21 mouse cellular contexts compared by ENCODE assay signal in the genomic region with DNA sequence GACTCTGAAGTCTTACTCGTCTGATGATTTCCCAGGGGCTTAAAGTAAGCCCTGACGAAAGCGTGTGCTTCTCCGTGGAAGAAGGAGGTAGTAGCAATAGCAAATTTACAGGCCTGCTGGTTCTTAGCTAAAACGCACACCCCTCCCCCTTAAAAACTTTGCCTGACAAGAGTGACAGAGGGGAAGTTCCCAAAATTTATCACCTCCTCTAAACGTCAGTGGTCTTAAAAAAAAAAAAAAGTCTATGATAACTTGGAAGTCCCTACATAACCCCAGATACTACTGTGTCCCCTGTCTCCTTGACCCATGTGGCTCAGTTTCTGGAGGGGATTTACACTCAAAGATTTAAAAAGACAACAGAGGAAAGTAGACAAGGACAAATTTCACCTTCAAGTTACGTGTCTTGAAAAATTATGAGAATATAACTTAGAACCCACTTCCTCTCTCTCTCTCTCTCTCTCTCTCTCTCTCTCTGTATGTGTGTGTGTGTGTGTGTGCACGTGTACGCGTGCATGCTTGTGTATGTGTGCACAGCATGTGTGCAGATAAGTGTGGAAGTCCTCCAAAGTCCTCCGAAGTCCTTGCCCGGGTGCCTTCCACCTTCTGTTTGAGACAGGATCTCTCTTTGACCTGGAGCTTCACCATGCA.
DNase-seq lines count a peak whose midpoint lies in the region; ATAC-seq lines count a peak whose summit lies in the region.
"Had no signal": no experiment of that assay in that cellular context is flagged by ENCODE, and none has a peak within 500 bp of the region (broad histone marks: within the 10 kb centered on the region; RNA-seq: fewer than 3 reads in every experiment).

No protein-coding gene starts in this region.

- ATAC-seq in CD4-positive, CD25-positive, alpha-beta regulatory T cell, adult 4 months = peak; percentile 47
- peak; percentile 81 for ATAC-seq in common myeloid progenitor, adult 5-6 weeks (replicated peaks; ENCODE audit: low read depth, poor library complexity, severe bottlenecking)
- peak; percentile 55 for ATAC-seq in megakaryocyte progenitor cell, adult 5-6 weeks (replicated peaks; ENCODE audit: poor library complexity)
- ATAC-seq in midbrain, embryonic 13.5 days = no peak
- ATAC-seq: forebrain, embryonic 13.5 days; forebrain, postnatal 0 days; inflammation-experienced regulatory T-cells, adult 6 months; intestine, postnatal 0 days had no signal

- no peaks in the 10 kb centered on the region for H3K36me3 ChIP-seq in midbrain, embryonic 13.5 days
- H3K36me3 ChIP-seq: embryonic facial prominence, embryonic 10.5 days; heart, embryonic 13.5 days; hindbrain, embryonic 15.5 days had no signal

- no peaks in the 10 kb centered on the region for H3K9me3 ChIP-seq in midbrain, embryonic 13.5 days
- H3K9me3 ChIP-seq: embryonic facial prominence, embryonic 10.5 days; forebrain, embryonic 13.5 days; heart, embryonic 13.5 days; hindbrain, embryonic 15.5 days had no signal

- H3K4me3 ChIP-seq in midbrain, embryonic 13.5 days (replicated peaks) = no peak overlapping the region
- H3K4me3 ChIP-seq: embryonic facial prominence, embryonic 10.5 days; forebrain, embryonic 13.5 days; heart, embryonic 13.5 days; hindbrain, embryonic 15.5 days had no signal

- H3K27ac ChIP-seq in midbrain, embryonic 13.5 days = no peak overlapping the region
- H3K27ac ChIP-seq: embryonic facial prominence, embryonic 10.5 days; forebrain, embryonic 13.5 days; heart, embryonic 13.5 days; hindbrain, embryonic 15.5 days had no signal

- H3K27me3 ChIP-seq in midbrain, embryonic 13.5 days = no peaks in the 10 kb centered on the region
- H3K27me3 ChIP-seq: forebrain, embryonic 13.5 days; heart, embryonic 13.5 days; hindbrain, embryonic 15.5 days had no signal

- H3K4me1 ChIP-seq in midbrain, embryonic 13.5 days (replicated peaks) = peaks cover 12% of the 10 kb centered on the region
- H3K4me1 ChIP-seq: hindbrain, embryonic 15.5 days had no signal

- DNase-seq in CD4-positive, CD25-positive, alpha-beta regulatory T cell, adult 2 months (ENCODE audit: low read depth, low spot score) = peak; percentile 29
- no peak for DNase-seq in layer of hippocampus, adult 8-10 months (ENCODE audit: low spot score in 2 of 2)
- DNase-seq in kidney, adult 8-10 months = no peak
- DNase-seq: adrenal gland, adult 2 months; adrenal gland, postnatal 36 days; cerebellum, adult 11-12 months; cerebellum, adult 9-11 months; cerebellum, postnatal 36 days; forebrain, postnatal 0 days; gastrocnemius, postnatal 14 days; heart, postnatal 4 days had no signal

- 82% methylated on average over 12 of the region's 12 CpGs for WGBS in midbrain, embryonic 13.5 days

- no peak overlapping the region for H3K4me2 ChIP-seq in midbrain, embryonic 13.5 days (replicated peaks)
- H3K4me2 ChIP-seq: forebrain, embryonic 13.5 days; heart, embryonic 13.5 days; hindbrain, embryonic 15.5 days had no signal

- H3K9ac ChIP-seq in midbrain, embryonic 13.5 days (replicated peaks) = no peak overlapping the region
- H3K9ac ChIP-seq: forebrain, embryonic 13.5 days; forebrain, postnatal 0 days; heart, embryonic 13.5 days; hindbrain, embryonic 15.5 days had no signal
